Mouse (Mus musculus): ENCODE results near the gene 1110059G10Rik.

Gene 1110059G10Rik

GRCm38 (mm10) chr9:122950643-122951475 lies at the start of gene 1110059G10Rik, which contains the start of gene Kif15:
Gene 1110059G10Rik, minus strand, starts transcription at chr9:122951000.
Gene Kif15, plus strand, starts transcription at chr9:122951046.
- in situ Hi-C loops (cut with MboI, MseI), result no loop called here

- in situ Hi-C loops (cut with MboI, MseI), result loop anchor here (25.0 kb wide), 1 partner anchor 1237 kb away; the partner anchor contains the start of gene Zfp651
Observed at GRCm38 (mm10) chr9:122999193-122999586, 48.4 kb upstream of the 1110059G10Rik start.

- in situ Hi-C loops (cut with MboI, MseI), result loop anchor here (25.0 kb wide), 1 partner anchor 1236 kb away; the partner anchor contains the start of gene Zfp651
Observed at GRCm38 (mm10) chr9:122998406-122999192, 47.8 kb upstream of the 1110059G10Rik start.

- in situ Hi-C loops (cut with MboI, MseI), result no loop called here
Observed at GRCm38 (mm10) chr9:122928915-122929314, 21.9 kb downstream of the 1110059G10Rik start.

- in situ Hi-C loops (cut with MboI, MseI), result loop anchor here (25.0 kb wide), 1 partner anchor 436 kb away; no protein-coding TSS in a partner anchor
Observed at GRCm38 (mm10) chr9:122922936-122923381, 27.8 kb downstream of the 1110059G10Rik start, which contains the start of gene Zfp105. Gene Zfp105, plus strand, starts transcription at chr9:122923072.

GRCm38 (mm10) chr9:122922436-122922835 lies 28.4 kb downstream of the 1110059G10Rik start:
- in situ Hi-C loops (cut with MboI, MseI), result loop anchor here (25.0 kb wide), 1 partner anchor 435 kb away; no protein-coding TSS in a partner anchor

- in situ Hi-C loops (cut with MboI, MseI), result loop anchor here (25.0 kb wide), 1 partner anchor 416 kb away; no protein-coding TSS in a partner anchor
Observed at GRCm38 (mm10) chr9:122902717-122903535, 47.9 kb downstream of the 1110059G10Rik start.

GRCm38 (mm10) chr9:122901047-122901446 lies 49.8 kb downstream of the 1110059G10Rik start:
- in situ Hi-C loops (cut with MboI, MseI), result loop anchor here (25.0 kb wide), 1 partner anchor 414 kb away; no protein-coding TSS in a partner anchor

Measured in regulatory T cell (primary cell).